Mouse (Mus musculus) hindbrain, embryonic 13.5 days (tissue): ENCODE results near the gene Nqo2. TPM values are rescaled to one million over a fixed set of nuclear protein-coding genes. Genes with fewer than 3 reads are reported as not detected.
"Not testable (repeated sequence)": the region's sequence is repeated elsewhere in the genome, so short reads cannot be mapped to it uniquely, and the experiment has no call there.

Experiments
- ATAC-seq: fragments of 200-750 bp; cut with Nextera tagmentation; 2 replicates; pipeline ENCODE4 v1.8.0; 2017; ENCODE audit warnings: moderate TSS enrichment; ENCODE audit not compliant: low FRiP score
- H3K27ac ChIP-seq: fragments of 300-500 bp; sonication (generic); 2 replicates; pipeline ENCODE4 v1.5.1; 2015; ENCODE audit warnings: inconsistent platforms, mild to moderate bottlenecking, moderate library complexity
- H3K27me3 ChIP-seq: fragments of 300-500 bp; sonication (generic); 2 replicates; pipeline ENCODE4 v1.6.1; 2015; ENCODE audit warnings: mild to moderate bottlenecking, inconsistent platforms
- H3K36me3 ChIP-seq: fragments of 300-500 bp; sonication (generic); 2 replicates; pipeline ENCODE4 v1.6.1; 2015; ENCODE audit warnings: mild to moderate bottlenecking, inconsistent platforms
- H3K4me1 ChIP-seq: fragments of 300-500 bp; sonication (generic); replicated peaks from 2 replicates; pipeline ENCODE4 v1.6.1; 2015; ENCODE audit warnings: inconsistent platforms
- H3K4me2 ChIP-seq: fragments of 300-500 bp; sonication (generic); 2 replicates; pipeline ENCODE4 v1.6.1; 2015; ENCODE audit warnings: inconsistent platforms, mild to moderate bottlenecking, moderate library complexity
- H3K4me3 ChIP-seq: fragments of 300-500 bp; sonication (generic); 2 replicates; pipeline ENCODE4 v1.5.1; 2015; ENCODE audit warnings: mild to moderate bottlenecking, inconsistent platforms
- H3K9ac ChIP-seq: fragments of 300-500 bp; sonication (generic); 2 replicates; pipeline ENCODE4 v1.6.1; 2015; ENCODE audit warnings: mild to moderate bottlenecking, inconsistent platforms
- H3K9me3 ChIP-seq: fragments of 300-500 bp; sonication (generic); 2 replicates; pipeline ENCODE4 v1.6.1; 2016; ENCODE audit warnings: inconsistent platforms
- whole genome bisulfite sequencing: fragments of 180-500 bp; shearing (Covaris S2); methylation state at CpG from one replicate; pipeline ENCODE4 v1.1.7; 2015; 5-methylcytosine and 5-hydroxymethylcytosine counted together
- polyA plus RNA-seq: library from polyadenylated mRNA; unstranded; fragments of >200 nt; fragmentation: Nextera tagmentation; extraction: Ambion mirVana; gene quantifications from 2 replicates; pipeline ENCODE4 v1.2.1, GENCODE M21; 2015

The Nqo2 gene
- 9.0 and 10.3 TPM in 2 replicates for polyA plus RNA-seq

- H3K4me1 ChIP-seq, result peaks cover 7% of the 10 kb centered on the region; the same call in 1 of the 2 replicates
- ATAC-seq, result peak; percentile 91
- no peaks in the 10 kb centered on the region for H3K27me3 ChIP-seq
- H3K4me3 ChIP-seq, result peak within 1 kb of the TSS; percentile 53
- 2% methylated on average over 22 of the region's 22 CpGs for WGBS
- H3K9me3 ChIP-seq, result no peaks in the 10 kb centered on the region
- no peaks in the 10 kb centered on the region for H3K36me3 ChIP-seq
- H3K27ac ChIP-seq, result peak within 1 kb of the TSS; percentile 82
- H3K4me2 ChIP-seq, result peak within 1 kb of the TSS; percentile 68
- H3K9ac ChIP-seq, result peak within 1 kb of the TSS; percentile 75
Measured at GRCm38 (mm10) chr13:33964206-33965046, at the start of gene Nqo2. Gene Nqo2 (plus strand): TSS chr13:33964687.

GRCm38 (mm10) chr13:33921041-33921440, 43.4 kb upstream of the Nqo2 start:
- peaks cover 50% of the 10 kb centered on the region for H3K36me3 ChIP-seq
- 92% methylated on average over 6 of the region's 6 CpGs for WGBS
- H3K9ac ChIP-seq, result no peak overlapping the region

DNA sequence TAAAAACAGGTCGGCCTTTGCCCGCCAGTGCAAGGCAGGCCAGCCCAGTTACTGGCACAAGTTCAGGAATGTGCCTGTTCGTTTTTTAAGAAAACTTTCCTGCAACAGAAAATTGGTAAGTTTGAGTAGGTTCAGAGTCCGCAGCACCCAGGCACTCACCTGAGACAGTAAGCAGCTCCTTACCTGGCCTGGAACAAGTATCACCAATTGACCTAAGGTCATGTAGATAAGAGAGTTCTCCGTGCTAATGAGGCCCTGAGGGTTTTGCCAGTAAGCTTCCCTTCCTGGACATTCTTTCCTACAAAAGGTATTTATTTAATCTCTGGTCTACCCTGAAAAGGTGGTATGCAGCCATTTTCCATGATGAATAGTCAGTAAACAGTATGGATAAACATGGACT, 42.8 kb upstream of the Nqo2 start:
- Histone ChIP-seq H3K4me3 (no peak overlapping the region), H3K27me3 (no peaks in the 10 kb centered on the region), H3K9ac (no peak overlapping the region), H3K36me3 (peaks cover 48% of the 10 kb centered on the region), H3K27ac (no peak overlapping the region), H3K4me2 (no peak overlapping the region), H3K4me1 (no peaks in the 10 kb centered on the region), H3K9me3 (no peaks in the 10 kb centered on the region)
- WGBS, result 92% methylated on average over 5 of the region's 5 CpGs
- ATAC-seq, result no peak

More at GRCm38 (mm10) chr13:33921041-33921440, 43.4 kb upstream of the Nqo2 start:
- H3K4me2 ChIP-seq, result no peak overlapping the region
- ATAC-seq, result no peak
- H3K27ac ChIP-seq, result no peak overlapping the region
- no peaks in the 10 kb centered on the region for H3K27me3 ChIP-seq
- no peaks in the 10 kb centered on the region for H3K9me3 ChIP-seq
- H3K4me1 ChIP-seq, result no peaks in the 10 kb centered on the region
- no peak overlapping the region for H3K4me3 ChIP-seq

DNA sequence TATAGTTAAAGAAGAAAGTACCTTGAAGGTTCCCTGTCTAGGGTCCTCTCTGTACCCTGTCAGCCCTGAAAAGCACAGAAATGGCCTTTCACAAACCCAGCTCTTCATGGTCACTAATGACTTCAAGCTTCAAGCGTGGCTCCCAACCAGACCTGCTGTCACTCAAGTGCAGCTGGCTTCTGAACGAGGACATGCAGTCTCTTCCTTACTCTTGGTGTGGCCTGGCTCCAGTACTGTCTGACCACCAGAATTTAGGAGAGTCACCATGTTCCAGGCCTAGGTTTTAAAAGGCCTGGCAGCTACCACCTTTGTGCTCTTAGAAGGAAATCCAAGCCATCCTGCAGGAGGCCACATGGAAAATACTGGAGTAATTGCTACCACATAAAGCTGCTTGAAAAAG, 34.2 kb upstream of the Nqo2 start:
- Histone ChIP-seq H3K27ac (no peak overlapping the region), H3K4me3 (no peak overlapping the region), H3K9me3 (no peaks in the 10 kb centered on the region), H3K4me2 (no peak overlapping the region), H3K4me1 (peaks cover 1% of the 10 kb centered on the region; the same call in 1 of the 2 replicates), H3K9ac (no peak overlapping the region), H3K36me3 (peaks cover 6% of the 10 kb centered on the region), H3K27me3 (no peaks in the 10 kb centered on the region)
- ATAC-seq, result no peak
- WGBS, result 90% methylated on average over 2 of the region's 2 CpGs

- Histone ChIP-seq H3K9ac (no peak overlapping the region), H3K4me3 (no peak overlapping the region), H3K4me1 (peaks cover 5% of the 10 kb centered on the region), H3K36me3 (peaks cover 6% of the 10 kb centered on the region), H3K27ac (no peak overlapping the region), H3K27me3 (no peaks in the 10 kb centered on the region), H3K9me3 (no peaks in the 10 kb centered on the region), H3K4me2 (no peak overlapping the region)
- no peak for ATAC-seq
- WGBS, result 87% methylated on average over 3 of the region's 3 CpGs
Measured at GRCm38 (mm10) chr13:33930912-33931311, 33.6 kb upstream of the Nqo2 start.

DNA sequence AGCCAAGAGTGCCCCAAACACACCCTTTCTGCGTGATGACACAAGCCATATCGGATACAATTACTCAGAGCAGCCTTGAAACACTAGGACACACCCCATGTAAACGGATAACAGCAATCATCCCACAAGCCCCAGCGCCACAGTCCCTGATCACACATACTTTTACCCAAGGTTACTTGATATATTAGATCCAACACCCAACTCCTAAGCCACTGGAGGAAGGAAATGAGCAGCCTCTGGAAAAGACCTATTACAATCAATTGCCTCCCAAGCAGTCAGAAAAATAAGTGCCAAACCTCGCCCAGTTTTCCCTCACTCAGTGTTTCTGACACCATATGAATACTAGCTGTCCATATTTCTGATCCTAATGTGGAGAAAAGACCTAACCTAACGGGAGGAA, 29.7 kb upstream of the Nqo2 start:
- WGBS, result 85% methylated on average over 6 of the region's 6 CpGs
- ATAC-seq, result no peak
- Histone ChIP-seq H3K4me2 (peak overlapping the region; percentile 89), H3K27ac (no peak overlapping the region), H3K9ac (no peak overlapping the region), H3K27me3 (no peaks in the 10 kb centered on the region), H3K4me1 (peaks cover 10% of the 10 kb centered on the region), H3K9me3 (no peaks in the 10 kb centered on the region), H3K4me3 (0 out of 2 replicates have a peak overlapping the region, but pooled peaks have one; percentile 60), H3K36me3 (peaks cover 6% of the 10 kb centered on the region)

- H3K4me2 ChIP-seq, result peak overlapping the region; percentile 89
- under 1% methylated on average over 36 of the region's 44 CpGs for WGBS
- H3K27ac ChIP-seq, result no peak overlapping the region
- H3K4me3 ChIP-seq, result peak overlapping the region; percentile 60
- no peaks in the 10 kb centered on the region for H3K9me3 ChIP-seq
- no peaks in the 10 kb centered on the region for H3K27me3 ChIP-seq
- H3K36me3 ChIP-seq, result no peaks in the 10 kb centered on the region
- H3K4me1 ChIP-seq, result peaks cover 10% of the 10 kb centered on the region
- H3K9ac ChIP-seq, result peak overlapping the region; percentile 79
- ATAC-seq, result peak; percentile 89
Measured at GRCm38 (mm10) chr13:33935465-33936181, 28.9 kb upstream of the Nqo2 start.

- 74% methylated on average over 5 of the region's 5 CpGs for WGBS
Measured at GRCm38 (mm10) chr13:33937151-33937550, 27.3 kb upstream of the Nqo2 start.

GRCm38 (mm10) chr13:33937587-33937986, 26.9 kb upstream of the Nqo2 start:
- H3K9me3 ChIP-seq, ATAC-seq, H3K9ac ChIP-seq, H3K4me2 ChIP-seq, H3K27me3 ChIP-seq, H3K4me3 ChIP-seq, H3K27ac ChIP-seq, H3K36me3 ChIP-seq, H3K4me1 ChIP-seq: not testable (repeated sequence)

More at GRCm38 (mm10) chr13:33937151-33937550, 27.3 kb upstream of the Nqo2 start:
- H3K9ac ChIP-seq, result no peak overlapping the region
- H3K4me1 ChIP-seq, result peaks cover 10% of the 10 kb centered on the region
- no peak overlapping the region for H3K4me3 ChIP-seq
- H3K36me3 ChIP-seq, result no peaks in the 10 kb centered on the region
- no peak overlapping the region for H3K27ac ChIP-seq
- no peak overlapping the region for H3K4me2 ChIP-seq
- no peaks in the 10 kb centered on the region for H3K27me3 ChIP-seq
- no peaks in the 10 kb centered on the region for H3K9me3 ChIP-seq
- ATAC-seq, result no peak

- 89% methylated on average over 5 of the region's 5 CpGs for WGBS
- ATAC-seq, result no peak
- Histone ChIP-seq H3K4me1 (peaks cover under 1% of the 10 kb centered on the region; the same call in 1 of the 2 replicates), H3K4me2 (no peak overlapping the region), H3K36me3 (no peaks in the 10 kb centered on the region), H3K4me3 (no peak overlapping the region), H3K27me3 (no peaks in the 10 kb centered on the region), H3K9ac (no peak overlapping the region), H3K9me3 (no peaks in the 10 kb centered on the region), H3K27ac (no peak overlapping the region)
Measured at GRCm38 (mm10) chr13:33941288-33941808, 23.1 kb upstream of the Nqo2 start.

- H3K27ac ChIP-seq, result no peak overlapping the region
- H3K4me3 ChIP-seq, result no peak overlapping the region
- no peak overlapping the region for H3K9ac ChIP-seq
- H3K4me2 ChIP-seq, result no peak overlapping the region
- WGBS, result 41% methylated on average over 4 of the region's 4 CpGs
- H3K27me3 ChIP-seq, result no peaks in the 10 kb centered on the region
- H3K4me1 ChIP-seq, result no peaks in the 10 kb centered on the region
- no peaks in the 10 kb centered on the region for H3K9me3 ChIP-seq
- ATAC-seq, result no peak
- H3K36me3 ChIP-seq, result no peaks in the 10 kb centered on the region
Measured at GRCm38 (mm10) chr13:33942212-33942779, 22.2 kb upstream of the Nqo2 start.
